Mouse (Mus musculus): ENCODE data around the gene Fat2. TPM values are rescaled to one million over a fixed set of nuclear protein-coding genes. Genes with fewer than 3 reads are reported as not detected.

Fat2 gene
- polyA plus RNA-seq, 1 experiment from 2014 or later, result 0.03 TPM

DNA sequence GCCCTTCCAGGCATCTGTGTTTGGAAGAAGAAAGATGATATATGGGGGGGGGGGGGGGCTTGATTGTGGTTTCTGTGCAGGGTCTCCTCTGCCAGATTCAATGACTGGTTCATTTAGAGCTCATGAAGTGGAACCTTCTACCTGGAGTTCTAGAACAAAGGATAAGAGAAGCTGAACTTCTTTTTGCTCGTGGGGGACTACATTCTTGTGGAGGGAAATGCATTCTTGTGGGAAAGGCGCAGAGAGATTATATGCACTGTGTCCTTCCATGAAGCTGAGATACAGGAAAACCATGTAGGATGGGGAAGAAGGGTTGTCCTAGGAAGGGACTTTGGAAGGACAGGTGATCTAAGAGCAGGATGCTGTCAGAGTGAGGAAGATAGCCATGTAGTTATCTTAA lies 15.4 kb downstream of the Fat2 start:
- Histone ChIP-seq H3K4me2 (no peak overlapping the region), H3K27ac (ENCODE audit: low read depth, low read length) (no peak overlapping the region), H3K9me3 (ENCODE audit: control insufficient read depth, low read length) (no peaks in the 10 kb centered on the region), H3K36me3 (ENCODE audit: control insufficient read depth, insufficient read depth, low read length) (no peaks in the 10 kb centered on the region), H3K27me3 (ENCODE audit: control insufficient read depth, insufficient read depth, low read length) (no peaks in the 10 kb centered on the region), H3K9ac (ENCODE audit: low read length) (no peak overlapping the region), H3K4me3 (ENCODE audit: low read depth, low read length) (no peak overlapping the region), H3K4me1 (ENCODE audit: control insufficient read depth, insufficient read depth, low read length) (no peaks in the 10 kb centered on the region)
- WGBS, result 71% methylated on average over 2 of the region's 2 CpGs
- ATAC-seq (ENCODE audit: low FRiP score) (no peak), DNase-seq (ENCODE audit: low spot score, missing footprints) (no peak)

DNA sequence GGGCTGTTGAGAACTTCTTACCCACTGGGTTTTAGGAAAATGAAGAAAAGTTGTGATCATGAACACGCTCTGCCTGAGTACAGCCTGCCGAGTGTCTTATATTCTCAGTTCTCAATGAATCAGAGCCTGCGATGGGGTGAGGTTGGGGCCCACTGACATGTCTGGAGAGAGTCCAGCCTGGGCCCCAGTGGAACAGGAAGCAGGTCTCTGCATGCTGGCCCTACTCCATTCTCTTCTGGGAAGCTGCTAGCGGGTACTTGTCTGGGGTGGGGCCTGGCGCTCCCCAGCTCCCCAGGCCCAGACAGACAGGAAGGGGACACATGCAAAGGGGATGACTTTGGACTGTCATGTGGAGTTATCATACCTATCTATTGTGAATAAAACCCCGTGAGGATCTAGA lies 20.4 kb downstream of the Fat2 start:
- Histone ChIP-seq H3K4me1 (ENCODE audit: control insufficient read depth, insufficient read depth, low read length) (no peaks in the 10 kb centered on the region), H3K4me3 (ENCODE audit: low read depth, low read length) (no peak overlapping the region), H3K36me3 (ENCODE audit: control insufficient read depth, insufficient read depth, low read length) (no peaks in the 10 kb centered on the region), H3K9me3 (ENCODE audit: control insufficient read depth, low read length) (no peaks in the 10 kb centered on the region), H3K4me2 (no peak overlapping the region), H3K27me3 (ENCODE audit: control insufficient read depth, insufficient read depth, low read length) (no peaks in the 10 kb centered on the region), H3K9ac (ENCODE audit: low read length) (no peak overlapping the region), H3K27ac (ENCODE audit: low read depth, low read length) (no peak overlapping the region)
- WGBS, result 88% methylated on average over 6 of the region's 6 CpGs
- no peak for ATAC-seq (ENCODE audit: low FRiP score)
- DNase-seq (ENCODE audit: low spot score, missing footprints), result no peak

DNA sequence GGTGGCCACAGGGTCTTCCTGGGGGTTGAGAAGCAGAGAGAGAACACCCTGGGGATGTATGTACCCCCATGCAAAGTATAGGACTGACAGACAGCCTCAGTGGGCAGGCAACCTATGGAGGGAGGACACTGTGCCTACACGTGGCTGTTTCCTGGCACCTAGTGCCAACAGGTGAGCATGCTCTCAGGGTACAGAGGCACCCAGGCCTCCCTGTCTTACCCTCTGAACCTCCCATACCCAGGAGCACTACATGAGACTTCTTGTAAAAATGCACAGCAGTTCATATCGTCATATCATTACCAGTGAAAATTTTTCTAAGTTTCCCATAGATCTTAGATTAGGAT lies 21.7 kb downstream of the Fat2 start:
- 57% methylated on average over 2 of the region's 2 CpGs for WGBS
- no peak for ATAC-seq (ENCODE audit: low FRiP score)

DNA sequence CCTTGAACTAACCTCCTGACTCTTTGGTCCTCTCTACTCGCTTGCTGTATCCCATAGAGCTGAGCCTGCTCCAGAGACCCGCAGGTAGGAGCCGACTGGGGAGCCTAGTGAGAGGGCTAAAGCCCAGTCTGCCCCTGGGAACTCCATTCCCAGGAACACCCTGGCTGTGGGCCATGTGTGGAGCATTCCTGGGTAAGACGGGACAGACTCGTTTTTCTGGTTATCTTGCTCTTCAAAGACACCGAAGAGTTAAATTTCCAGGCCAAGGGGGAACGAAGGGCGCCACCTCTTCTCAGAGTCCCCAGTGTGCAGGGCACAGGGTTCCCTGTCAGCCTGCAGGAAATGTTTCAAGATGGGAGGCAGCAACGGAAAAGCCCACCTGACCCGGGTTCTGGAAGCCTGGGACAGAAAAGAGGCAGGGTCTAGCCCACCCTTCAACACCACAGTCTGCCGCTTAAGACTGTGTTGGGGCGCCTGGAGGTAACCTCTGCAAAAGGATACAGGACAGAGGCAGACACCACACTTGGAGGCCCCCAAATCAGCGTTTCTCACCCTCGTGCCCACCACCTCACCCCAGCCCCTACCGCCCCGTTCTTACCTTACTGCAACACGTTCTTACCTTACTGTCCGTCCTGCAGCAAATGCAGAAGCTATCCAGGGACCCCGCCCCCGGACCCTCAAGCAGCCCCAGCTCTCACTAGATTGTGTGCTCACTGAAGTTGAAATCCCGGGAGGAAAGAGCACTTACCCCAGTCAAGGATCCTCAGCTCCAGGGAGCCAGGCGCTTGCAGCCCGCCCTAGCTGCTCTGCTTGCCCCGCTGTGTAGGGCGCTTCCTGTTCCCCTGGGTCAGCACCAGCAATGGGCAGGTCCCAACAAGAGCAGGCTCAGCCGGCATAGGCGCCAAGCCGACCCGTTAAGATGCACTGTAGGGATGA lies 22.3 kb downstream of the Fat2 start:
- 26% methylated on average over 28 of the region's 29 CpGs for WGBS
- DNase-seq (ENCODE audit: low spot score, missing footprints) (no peak), ATAC-seq (ENCODE audit: low FRiP score) (no peak)
- H3K27ac ChIP-seq (ENCODE audit: low read depth, low read length), result no peak overlapping the region
- H3K4me3 ChIP-seq (ENCODE audit: low read depth, low read length), result no peak overlapping the region
- no peaks in the 10 kb centered on the region for H3K36me3 ChIP-seq (ENCODE audit: control insufficient read depth, insufficient read depth, low read length)
- H3K9me3 ChIP-seq (ENCODE audit: control insufficient read depth, low read length), result no peaks in the 10 kb centered on the region
- H3K27me3 ChIP-seq (ENCODE audit: control insufficient read depth, insufficient read depth, low read length), result no peaks in the 10 kb centered on the region
- no peak overlapping the region for H3K4me2 ChIP-seq
- H3K4me1 ChIP-seq (ENCODE audit: control insufficient read depth, insufficient read depth, low read length), result no peaks in the 10 kb centered on the region
- H3K9ac ChIP-seq (ENCODE audit: low read length), result no peak overlapping the region

More for the DNA sequence above, 21.7 kb downstream of the Fat2 start:
- H3K4me3 ChIP-seq (ENCODE audit: low read depth, low read length), result no peak overlapping the region
- H3K27ac ChIP-seq (ENCODE audit: low read depth, low read length), result no peak overlapping the region
- no peak overlapping the region for H3K4me2 ChIP-seq
- H3K27me3 ChIP-seq (ENCODE audit: control insufficient read depth, insufficient read depth, low read length), result no peaks in the 10 kb centered on the region
- no peaks in the 10 kb centered on the region for H3K9me3 ChIP-seq (ENCODE audit: control insufficient read depth, low read length)
- DNase-seq (ENCODE audit: low spot score, missing footprints), result no peak
- no peaks in the 10 kb centered on the region for H3K36me3 ChIP-seq (ENCODE audit: control insufficient read depth, insufficient read depth, low read length)
- no peaks in the 10 kb centered on the region for H3K4me1 ChIP-seq (ENCODE audit: control insufficient read depth, insufficient read depth, low read length)
- H3K9ac ChIP-seq (ENCODE audit: low read length), result no peak overlapping the region

DNA sequence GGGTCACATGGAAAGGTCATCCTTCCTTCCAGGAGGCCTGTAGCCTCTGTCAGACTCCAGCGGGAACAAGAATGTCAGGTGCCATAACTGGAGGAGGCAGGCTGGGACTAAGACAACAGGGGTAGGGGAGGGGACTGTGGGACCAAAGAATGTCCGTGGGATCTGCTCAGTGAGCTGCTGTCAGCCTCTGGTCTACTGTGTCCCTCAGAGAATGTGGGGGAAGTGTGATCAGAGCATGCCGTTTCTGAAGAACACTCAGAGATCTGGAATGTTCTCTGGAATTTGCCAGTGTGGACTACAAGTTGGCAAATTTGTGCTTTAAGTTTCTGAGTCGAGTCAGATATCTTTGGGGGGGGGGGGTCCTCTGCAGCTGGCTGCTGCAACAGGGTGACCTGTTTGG lies 34.0 kb downstream of the Fat2 start:
- Histone ChIP-seq H3K4me1 (ENCODE audit: control insufficient read depth, insufficient read depth, low read length) (no peaks in the 10 kb centered on the region), H3K9ac (ENCODE audit: low read length) (no peak overlapping the region), H3K27ac (ENCODE audit: low read depth, low read length) (no peak overlapping the region), H3K4me3 (ENCODE audit: low read depth, low read length) (no peak overlapping the region), H3K36me3 (ENCODE audit: control insufficient read depth, insufficient read depth, low read length) (no peaks in the 10 kb centered on the region), H3K27me3 (ENCODE audit: control insufficient read depth, insufficient read depth, low read length) (no peaks in the 10 kb centered on the region), H3K4me2 (no peak overlapping the region), H3K9me3 (ENCODE audit: control insufficient read depth, low read length) (no peaks in the 10 kb centered on the region)
- 72% methylated on average over 4 of the region's 4 CpGs for WGBS
- DNase-seq (ENCODE audit: low spot score, missing footprints), result no peak
- ATAC-seq (ENCODE audit: low FRiP score), result no peak

DNA sequence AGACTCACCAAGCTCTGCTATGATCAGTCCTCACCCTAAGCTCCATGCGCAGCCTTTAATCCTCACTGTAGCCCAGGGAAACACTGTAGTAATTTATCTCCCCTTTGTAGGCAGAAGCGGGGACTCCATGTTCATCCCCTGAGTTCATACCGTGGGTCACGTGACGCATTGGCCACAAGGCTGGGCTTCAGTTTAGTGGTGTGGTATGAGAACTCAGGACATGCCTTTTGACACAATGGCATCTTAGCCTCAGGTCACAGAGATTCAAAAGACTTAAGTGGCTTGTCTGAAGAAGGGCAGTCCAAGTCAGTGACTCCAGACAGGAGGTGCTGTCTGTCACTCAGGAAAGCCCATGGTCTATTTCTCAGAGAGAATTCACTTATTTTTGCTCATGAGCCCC lies 43.2 kb downstream of the Fat2 start:
- Histone ChIP-seq H3K9me3 (ENCODE audit: control insufficient read depth, low read length) (no peaks in the 10 kb centered on the region), H3K4me3 (ENCODE audit: low read depth, low read length) (no peak overlapping the region), H3K36me3 (ENCODE audit: control insufficient read depth, insufficient read depth, low read length) (no peaks in the 10 kb centered on the region; the same call in 1 of the 2 replicates), H3K9ac (ENCODE audit: low read length) (no peak overlapping the region), H3K4me1 (ENCODE audit: control insufficient read depth, insufficient read depth, low read length) (no peaks in the 10 kb centered on the region), H3K27me3 (ENCODE audit: control insufficient read depth, insufficient read depth, low read length) (no peaks in the 10 kb centered on the region), H3K4me2 (no peak overlapping the region), H3K27ac (ENCODE audit: low read depth, low read length) (no peak overlapping the region)
- WGBS, result 86% methylated on average over 5 of the region's 5 CpGs
- no peak for DNase-seq (ENCODE audit: low spot score, missing footprints)
- no peak for ATAC-seq (ENCODE audit: low FRiP score)

DNA sequence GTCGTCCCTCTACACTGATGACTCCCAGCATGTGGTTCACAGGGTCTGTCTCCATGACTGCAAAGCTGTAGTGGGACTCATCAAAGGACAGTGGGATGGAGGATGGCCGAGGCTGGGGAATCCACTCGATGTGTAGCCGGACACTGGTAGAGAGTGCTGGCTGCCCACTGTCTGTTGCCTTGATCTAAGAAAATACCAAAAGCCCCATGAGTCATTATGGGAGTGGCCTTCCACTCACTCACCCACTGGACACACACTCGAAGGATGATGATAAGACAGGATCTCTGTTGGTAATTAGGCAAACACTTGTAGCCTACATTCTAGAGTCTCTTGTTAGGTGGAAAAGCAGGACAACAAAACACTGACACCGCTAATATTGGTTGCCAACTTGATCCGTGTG lies 44.5 kb downstream of the Fat2 start:
- Histone ChIP-seq H3K27ac (ENCODE audit: low read depth, low read length) (no peak overlapping the region), H3K9me3 (ENCODE audit: control insufficient read depth, low read length) (no peaks in the 10 kb centered on the region), H3K27me3 (ENCODE audit: control insufficient read depth, insufficient read depth, low read length) (no peaks in the 10 kb centered on the region), H3K4me1 (ENCODE audit: control insufficient read depth, insufficient read depth, low read length) (no peaks in the 10 kb centered on the region), H3K36me3 (ENCODE audit: control insufficient read depth, insufficient read depth, low read length) (no peaks in the 10 kb centered on the region; the same call in 1 of the 2 replicates), H3K9ac (ENCODE audit: low read length) (no peak overlapping the region), H3K4me2 (no peak overlapping the region), H3K4me3 (ENCODE audit: low read depth, low read length) (no peak overlapping the region)
- 89% methylated on average over 7 of the region's 7 CpGs for WGBS
- no peak for ATAC-seq (ENCODE audit: low FRiP score)
- no peak for DNase-seq (ENCODE audit: low spot score, missing footprints)

DNA sequence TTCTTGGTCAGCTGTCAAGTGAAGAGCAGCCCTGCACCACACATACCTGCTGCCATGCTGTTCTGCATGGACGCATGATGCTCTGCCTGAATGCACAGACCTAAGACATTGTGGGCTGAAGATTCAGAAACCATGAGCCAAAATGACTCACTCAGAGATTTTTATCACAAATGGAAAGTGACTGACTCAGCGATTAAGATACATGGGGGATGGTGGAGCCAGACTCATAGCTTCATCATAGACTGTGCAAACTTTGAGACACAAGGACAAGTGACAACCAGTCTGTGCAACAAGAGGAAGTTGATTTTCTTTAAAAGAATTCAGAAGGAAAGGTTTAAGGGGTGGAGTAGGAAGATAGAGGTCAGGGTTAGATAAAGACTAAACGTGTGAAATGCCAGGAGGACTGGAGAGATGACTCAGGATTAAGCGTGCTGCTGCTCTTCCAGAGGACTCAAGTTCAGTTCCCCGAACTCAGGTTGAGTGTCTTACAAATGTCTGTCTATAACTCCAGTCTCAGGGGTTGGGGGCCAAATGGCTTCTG lies 46.4 kb downstream of the Fat2 start:
- 88% methylated on average over 5 of the region's 5 CpGs for WGBS
- DNase-seq (ENCODE audit: low spot score, missing footprints), result no peak
- ATAC-seq (ENCODE audit: low FRiP score), result no peak
- Histone ChIP-seq H3K27me3 (ENCODE audit: control insufficient read depth, insufficient read depth, low read length) (no peaks in the 10 kb centered on the region), H3K4me2 (no peak overlapping the region), H3K9ac (ENCODE audit: low read length) (no peak overlapping the region), H3K9me3 (ENCODE audit: control insufficient read depth, low read length) (no peaks in the 10 kb centered on the region), H3K36me3 (ENCODE audit: control insufficient read depth, insufficient read depth, low read length) (no peaks in the 10 kb centered on the region), H3K4me3 (ENCODE audit: low read depth, low read length) (no peak overlapping the region), H3K4me1 (ENCODE audit: control insufficient read depth, insufficient read depth, low read length) (no peaks in the 10 kb centered on the region), H3K27ac (ENCODE audit: low read depth, low read length) (no peak overlapping the region)

DNA sequence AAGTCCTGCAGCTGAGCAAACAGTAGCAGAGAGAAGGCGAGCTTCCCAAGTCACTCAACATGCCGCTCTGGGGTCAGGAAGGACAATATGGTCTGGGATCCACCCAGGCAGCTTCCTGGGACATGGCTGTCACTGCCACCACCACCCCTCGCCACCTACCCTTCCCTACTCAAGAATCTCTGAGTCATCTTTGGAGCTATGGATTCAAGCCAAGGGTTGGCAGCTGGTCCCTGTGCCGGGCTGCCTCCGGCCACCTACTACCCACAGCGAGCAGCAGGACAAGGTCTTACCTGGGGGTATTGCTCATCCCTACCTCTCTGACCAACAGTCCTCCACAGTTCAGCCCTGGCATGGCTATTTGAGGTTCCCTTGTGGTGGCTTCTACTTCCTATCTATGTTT lies 61.6 kb downstream of the Fat2 start:
- H3K36me3 ChIP-seq (ENCODE audit: control insufficient read depth, insufficient read depth, low read length), result no peaks in the 10 kb centered on the region
- WGBS, result 80% methylated on average over 6 of the region's 6 CpGs
- no peaks in the 10 kb centered on the region for H3K4me1 ChIP-seq (ENCODE audit: control insufficient read depth, insufficient read depth, low read length)

More for the DNA sequence above, 61.6 kb downstream of the Fat2 start:
- DNase-seq (ENCODE audit: low spot score, missing footprints), result no peak
- no peak overlapping the region for H3K4me3 ChIP-seq (ENCODE audit: low read depth, low read length)
- no peak overlapping the region for H3K9ac ChIP-seq (ENCODE audit: low read length)
- no peak for ATAC-seq (ENCODE audit: low FRiP score)
- H3K27me3 ChIP-seq (ENCODE audit: control insufficient read depth, insufficient read depth, low read length), result no peaks in the 10 kb centered on the region
- H3K9me3 ChIP-seq (ENCODE audit: control insufficient read depth, low read length), result no peaks in the 10 kb centered on the region
- no peak overlapping the region for H3K27ac ChIP-seq (ENCODE audit: low read depth, low read length)
- no peak overlapping the region for H3K4me2 ChIP-seq

Measured in midbrain, embryonic 11.5 days (tissue).